Mouse (Mus musculus) hematopoietic stem cell, adult 5-6 weeks (primary cell): ENCODE results near the gene Ttc24. TPM values are rescaled to one million over a fixed set of nuclear protein-coding genes. Genes with fewer than 3 reads are reported as not detected.

Experiments used
- ATAC-seq, 2 experiments: fragments of 125-278 bp in 1 of 2; replicated peaks in 1 of 2; 2 replicates each; pipeline ENCODE4 v1.8.0; 2016 to 2017; ENCODE audit warnings: inconsistent platforms in 2 of 2, mild to moderate bottlenecking in 2 of 2, moderate number of reproducible peaks in 2 of 2, low read depth in 1 of 2, moderate TSS enrichment in 1 of 2; ENCODE audit not compliant: low FRiP score in 2 of 2, poor library complexity in 2 of 2, severe bottlenecking in 2 of 2, insufficient read depth in 1 of 2, low TSS enrichment in 1 of 2
- total RNA-seq: library from RNA; stranded (forward); fragments of 172-1452, 232-1000 nt; gene quantifications from 2 replicates; pipeline ENCODE4 v1.2.3, GENCODE M21; 2017

Gene Ttc24
- total RNA-seq, result not detected in 2 replicates

DNA sequence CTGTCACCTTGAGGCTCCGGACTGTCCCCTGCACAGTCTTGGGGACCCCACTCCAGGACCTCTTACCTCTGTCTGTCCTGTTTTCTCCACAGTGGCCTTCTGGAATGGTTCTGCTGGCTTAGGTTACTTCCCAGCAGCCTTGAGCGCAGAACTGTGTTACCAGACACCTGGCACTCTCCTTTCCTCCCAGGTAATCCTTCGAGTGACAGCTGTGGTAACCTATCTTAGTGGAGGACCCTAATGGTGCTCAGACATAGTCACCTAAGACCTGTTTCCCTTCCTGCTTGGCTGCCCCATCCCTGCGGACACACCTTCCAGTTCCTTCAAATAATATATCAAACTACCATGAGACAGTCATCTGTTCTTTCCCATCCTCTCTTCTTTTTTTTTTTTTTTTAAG lies at the start of gene Ttc24:
TSS of gene Ttc24 (minus strand) at position 101 of the 400 bp plus-strand sequence.
- no peak for ATAC-seq

DNA sequence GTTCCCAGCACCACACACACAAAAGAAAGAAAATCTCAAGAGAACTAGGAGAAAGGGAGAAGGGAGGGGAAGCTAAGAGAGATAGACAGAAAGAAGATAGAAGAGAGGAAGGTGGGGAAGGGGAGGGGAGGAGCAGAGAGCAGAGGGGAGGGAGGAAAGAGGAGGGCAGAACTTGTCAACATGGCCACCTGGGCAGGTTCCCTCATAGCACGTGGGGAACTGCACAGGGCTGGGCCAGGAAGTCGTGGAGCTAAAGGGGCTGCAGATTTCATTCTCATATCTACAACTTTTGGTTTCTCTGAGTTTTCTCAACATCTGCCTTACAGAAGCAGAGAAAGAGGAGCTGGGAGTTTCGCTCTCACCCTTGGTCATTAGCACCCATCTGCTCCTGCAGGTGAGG lies 49.5 kb upstream of the Ttc24 start:
- ATAC-seq, result no peak

DNA sequence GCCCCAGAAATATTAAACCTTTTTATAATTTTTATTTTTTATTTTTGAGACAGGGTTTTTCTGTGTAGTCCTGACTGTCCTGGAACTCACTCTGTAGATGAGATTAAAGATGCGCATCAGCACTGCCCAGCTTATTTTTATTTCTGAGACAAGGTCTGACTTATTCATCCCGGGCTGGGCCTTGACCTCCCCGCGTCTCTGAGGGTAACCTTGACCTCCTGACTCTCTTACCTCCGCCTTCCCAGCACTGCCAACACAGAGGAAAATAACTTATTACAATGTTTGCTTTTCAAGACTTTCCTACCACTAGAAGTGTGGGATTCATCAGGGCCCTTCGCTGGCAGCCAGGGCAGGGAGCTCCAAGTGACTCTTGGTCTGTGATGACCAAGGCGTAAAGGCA lies 48.1 kb upstream of the Ttc24 start:
- no peak for ATAC-seq

DNA sequence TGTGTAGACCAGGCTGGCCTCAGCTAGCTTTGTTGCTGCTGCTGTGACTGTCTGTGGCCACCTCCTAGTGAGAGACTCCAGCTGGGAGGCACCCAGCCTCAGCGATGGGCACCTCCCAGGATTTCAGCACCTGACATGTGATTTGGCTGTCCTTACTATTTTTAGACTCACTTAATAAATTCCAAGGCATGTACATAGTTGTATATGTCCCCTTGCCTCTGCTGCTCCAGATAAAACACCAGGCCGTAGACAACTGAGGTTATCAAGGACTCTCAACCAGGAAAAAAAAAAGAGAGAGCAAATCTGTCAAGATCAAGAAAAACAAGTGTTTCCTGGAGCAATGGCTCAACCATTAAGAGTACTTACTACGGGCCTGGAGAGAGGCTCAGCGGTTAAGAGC lies 47.1 kb upstream of the Ttc24 start:
- ATAC-seq, result no peak

DNA sequence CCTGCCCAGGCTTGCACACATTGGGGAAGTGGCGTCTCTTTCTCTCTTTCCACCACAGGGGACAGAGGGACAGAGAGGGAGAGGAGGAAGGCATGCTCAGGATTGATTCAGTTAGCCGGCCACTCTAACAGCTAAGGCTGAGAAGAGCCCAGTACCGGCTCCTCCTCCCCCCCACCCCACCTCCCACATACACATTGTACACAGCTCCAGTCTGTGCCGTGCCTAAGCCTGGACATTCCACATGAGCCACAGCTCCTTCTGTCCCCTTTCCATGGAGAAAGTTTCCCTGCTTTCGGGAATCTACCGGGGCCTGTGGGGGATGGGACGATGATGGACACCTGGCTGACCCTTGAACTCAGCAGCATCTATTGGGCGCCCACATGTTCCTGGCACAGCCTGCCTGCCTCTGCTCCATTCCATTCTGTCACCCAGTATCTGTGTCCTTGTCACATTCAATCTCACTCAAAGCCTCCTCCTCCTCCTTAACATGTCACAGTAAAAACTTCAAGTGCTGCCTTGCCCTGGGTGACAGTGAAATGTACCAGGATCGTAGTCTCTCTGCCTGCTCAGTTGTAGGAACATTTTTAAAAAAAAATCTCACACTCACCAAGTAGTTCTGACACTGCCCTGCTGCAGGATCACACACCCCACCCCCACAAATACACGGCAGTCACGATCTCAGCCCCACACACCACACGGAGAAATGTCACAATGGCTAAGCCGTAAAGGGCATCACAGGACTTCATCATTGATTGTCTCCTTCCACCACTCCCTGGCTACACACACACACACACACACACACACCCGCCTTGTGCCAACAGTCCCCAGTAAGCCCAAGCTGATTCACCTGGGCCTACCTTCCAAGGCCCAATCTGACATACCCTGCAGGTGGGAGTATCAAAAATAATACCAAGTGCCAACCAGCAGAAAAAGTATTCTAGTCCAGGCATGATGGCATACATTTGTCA lies 43.3 kb upstream of the Ttc24 start:
- no peak for ATAC-seq

DNA sequence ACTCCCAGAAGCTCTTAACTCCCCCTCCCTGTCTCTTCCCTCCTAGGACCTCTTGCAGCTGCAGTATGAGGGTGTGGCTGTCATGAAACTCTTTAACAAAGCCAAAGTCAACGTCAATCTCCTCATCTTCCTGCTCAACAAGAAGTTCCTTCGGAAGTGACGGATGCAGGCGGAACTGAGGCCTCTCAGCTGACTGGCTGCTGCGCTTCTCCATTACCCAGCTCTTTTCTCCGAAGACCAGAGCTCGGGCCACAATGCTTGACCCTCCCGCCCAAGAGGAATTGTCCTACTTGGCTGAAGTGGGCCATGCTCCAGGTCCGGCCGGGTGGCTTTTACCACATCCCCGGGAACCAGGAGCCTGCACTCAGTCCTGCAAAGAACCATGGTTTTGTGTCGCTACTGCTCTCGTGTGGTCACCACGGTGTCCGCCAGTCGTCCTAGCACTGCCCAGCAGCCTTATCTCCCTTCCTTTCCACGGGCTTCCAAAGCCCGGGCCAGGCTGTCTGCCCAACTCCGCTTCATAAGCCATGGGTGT lies 42.1 kb upstream of the Ttc24 start:
- ATAC-seq, result no peak

DNA sequence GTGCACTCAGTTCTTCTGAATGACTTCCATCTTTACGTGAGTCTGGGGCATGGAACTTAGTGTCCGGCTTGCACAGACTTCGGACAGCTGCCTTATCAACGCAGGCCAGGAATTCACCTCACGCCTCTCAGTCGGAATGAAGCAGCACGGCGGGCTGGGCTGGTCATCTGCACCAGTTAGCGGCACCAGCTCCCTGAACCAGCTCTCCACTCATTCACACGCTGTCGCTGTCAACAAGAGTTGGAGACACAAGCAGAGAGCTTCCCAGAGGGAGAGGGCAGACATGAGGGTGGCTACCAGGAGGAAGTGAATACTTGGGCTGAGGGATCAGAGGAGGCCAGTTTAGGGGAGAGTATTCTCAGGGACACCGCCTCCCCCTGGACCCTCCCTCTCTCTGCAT lies 36.3 kb upstream of the Ttc24 start:
- no peak for ATAC-seq

DNA sequence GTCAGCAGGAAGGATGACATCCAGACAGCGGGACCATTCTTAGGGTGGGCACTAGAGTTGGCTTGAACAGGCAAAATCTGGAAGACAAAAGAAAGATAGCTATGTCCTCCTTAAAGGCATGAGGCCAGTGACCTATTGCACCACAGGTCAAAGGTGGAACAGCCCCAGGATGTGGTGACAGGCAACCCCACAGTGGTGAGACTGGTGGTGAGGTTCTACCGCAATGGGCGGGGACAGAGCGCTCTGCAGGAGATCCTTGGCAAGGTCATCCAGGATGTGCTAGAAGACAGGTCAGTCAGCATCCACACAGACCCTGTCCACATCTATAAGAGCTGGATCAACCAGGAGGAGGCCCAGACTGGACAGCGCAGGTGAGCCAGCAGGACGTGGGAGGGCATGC lies 31.0 kb upstream of the Ttc24 start:
- no peak; a peak in 1 of 4 replicates for ATAC-seq

DNA sequence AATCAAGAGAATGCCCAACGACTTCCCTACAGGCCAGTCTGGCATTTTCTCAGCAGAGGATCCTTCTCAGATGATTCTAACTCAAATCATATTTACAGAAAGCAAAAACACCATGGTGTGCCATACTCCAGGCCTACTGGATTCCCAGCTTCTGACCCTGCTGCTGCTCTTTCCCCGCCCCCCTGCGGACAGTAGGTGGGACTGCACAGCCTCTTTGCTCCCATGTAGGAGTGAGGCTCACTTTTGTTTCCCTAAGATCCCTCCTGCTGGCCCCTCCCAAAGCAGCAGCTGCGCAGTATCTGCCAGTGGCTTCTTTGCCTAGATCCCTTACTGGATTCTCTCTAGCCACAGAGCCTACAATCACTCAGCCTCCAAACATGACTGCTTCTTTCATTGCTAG lies 28.0 kb upstream of the Ttc24 start:
- ATAC-seq, result no peak

DNA sequence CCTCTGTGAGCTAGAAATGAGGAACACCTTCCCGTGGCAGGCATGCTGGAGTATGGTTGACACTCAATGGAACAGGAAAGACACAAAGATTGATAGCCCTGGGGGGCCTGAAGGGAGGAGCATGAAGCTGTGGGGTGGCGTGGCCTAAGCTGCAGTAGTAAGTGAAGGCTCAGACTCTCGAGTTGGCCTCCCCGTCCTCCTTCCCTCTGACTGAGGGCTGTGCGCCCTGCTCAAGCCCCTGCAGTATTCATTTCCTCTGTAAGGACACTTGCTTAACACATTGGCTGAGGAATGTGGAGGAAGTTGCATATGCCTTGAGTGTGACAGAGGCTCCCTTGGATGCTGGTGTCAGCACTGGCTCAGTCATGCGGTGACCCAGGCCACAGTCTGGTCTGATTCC lies 24.5 kb upstream of the Ttc24 start:
- ATAC-seq, result peak; percentile 44 to 52; a peak in 3 of 4 replicates

DNA sequence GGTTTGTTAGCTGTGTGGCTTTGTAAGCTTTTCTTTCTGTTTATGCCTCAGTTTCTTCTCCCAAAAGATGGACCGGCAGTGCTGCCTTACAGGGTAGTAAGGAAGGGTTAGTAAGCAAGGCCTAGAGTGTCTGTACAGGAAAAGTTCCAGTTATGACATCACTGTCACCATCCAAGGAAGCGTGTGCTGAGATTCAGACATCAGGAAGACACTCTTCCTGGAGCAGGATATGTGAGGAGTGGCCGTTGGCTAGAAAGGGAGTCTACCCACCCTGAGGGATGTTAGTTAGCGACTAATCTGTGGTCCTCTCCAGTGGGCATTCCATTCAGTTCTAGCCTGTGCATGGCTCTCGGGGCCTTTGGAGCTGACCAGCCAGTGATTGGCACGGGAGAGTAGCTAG lies 24.1 kb upstream of the Ttc24 start:
- no peak for ATAC-seq

DNA sequence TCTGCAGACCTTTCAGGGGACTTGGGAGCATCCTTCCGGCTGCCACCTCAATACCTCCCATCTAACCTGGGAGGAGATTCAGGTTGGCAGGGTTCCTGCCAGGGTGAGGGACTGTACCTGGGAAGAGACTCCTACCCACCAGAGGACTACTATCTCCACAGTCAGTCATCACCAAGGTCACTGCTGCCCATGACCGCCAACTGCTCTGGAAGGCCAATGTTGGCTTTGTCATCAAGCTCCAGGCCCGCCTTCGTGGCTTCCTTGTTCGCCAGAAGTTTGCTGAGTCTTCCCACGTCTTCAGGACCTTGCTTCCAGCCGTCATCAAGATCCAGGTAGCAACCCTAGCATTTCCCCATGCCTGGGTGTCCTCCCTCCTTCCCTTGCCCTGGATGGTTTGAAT lies 23.6 kb upstream of the Ttc24 start:
- no peak for ATAC-seq

DNA sequence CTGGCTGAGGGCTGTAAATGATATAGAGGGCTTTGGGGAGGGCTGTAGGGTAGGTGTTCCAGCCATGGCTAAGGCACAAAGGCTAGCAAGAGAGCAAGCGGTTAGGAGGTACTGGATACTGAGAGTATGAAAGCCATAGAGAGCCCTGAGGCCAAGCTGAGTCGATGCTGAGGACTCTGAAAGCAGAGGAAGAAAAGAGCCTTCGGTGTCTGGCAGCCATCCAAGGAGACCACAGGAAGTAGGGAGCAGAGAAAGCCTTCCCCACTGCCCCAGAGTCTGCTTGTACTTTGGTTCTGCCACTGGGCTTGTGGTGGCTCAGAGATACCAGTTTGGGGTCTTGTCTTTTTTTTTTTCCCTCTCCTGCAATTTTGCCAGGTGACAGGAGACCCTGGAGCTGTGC lies 22.1 kb upstream of the Ttc24 start:
- peak in 1 of 2 experiments; percentile 52; a peak in 2 of 4 replicates for ATAC-seq

DNA sequence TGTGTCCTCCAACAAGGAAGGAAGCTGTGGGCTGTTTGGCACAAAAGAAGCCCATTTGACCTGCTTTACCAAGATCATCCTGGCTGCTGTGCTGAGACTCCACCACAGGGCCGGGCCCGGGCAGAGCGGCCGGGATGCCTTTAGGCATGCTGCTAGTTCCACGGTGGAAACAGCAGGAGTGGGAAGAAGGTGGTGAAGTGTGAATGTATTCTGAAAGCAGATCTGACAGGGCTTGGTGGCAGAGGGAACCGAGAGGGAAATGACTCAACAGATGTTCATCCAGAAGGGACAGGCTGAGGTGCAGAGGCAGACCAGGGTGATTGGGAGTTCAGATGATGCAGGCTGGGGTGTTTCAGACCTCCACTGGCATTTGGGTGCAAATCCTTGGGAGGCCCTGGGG lies 19.6 kb upstream of the Ttc24 start:
- peak; percentile 29 to 54 for ATAC-seq

DNA sequence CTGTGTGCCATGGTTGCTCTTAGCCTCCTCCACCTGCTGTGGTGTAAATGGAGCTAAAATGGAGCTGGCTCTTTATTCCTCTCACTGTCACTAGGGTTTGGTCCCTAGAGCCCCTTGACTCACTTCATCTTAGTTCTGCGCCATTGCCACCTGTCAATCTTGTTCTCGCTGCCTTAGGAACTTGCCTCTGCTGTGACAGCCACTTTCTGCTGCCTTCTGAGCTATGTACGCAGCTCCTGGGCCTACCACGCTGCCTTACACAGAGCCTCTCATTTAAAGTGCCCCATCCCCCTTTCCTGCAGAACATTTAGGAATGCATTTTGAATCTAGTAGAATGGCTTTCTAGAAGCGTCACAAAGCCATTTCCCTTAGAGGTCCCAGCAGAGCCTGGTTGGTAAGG lies 16.0 kb upstream of the Ttc24 start:
- ATAC-seq, result no peak

DNA sequence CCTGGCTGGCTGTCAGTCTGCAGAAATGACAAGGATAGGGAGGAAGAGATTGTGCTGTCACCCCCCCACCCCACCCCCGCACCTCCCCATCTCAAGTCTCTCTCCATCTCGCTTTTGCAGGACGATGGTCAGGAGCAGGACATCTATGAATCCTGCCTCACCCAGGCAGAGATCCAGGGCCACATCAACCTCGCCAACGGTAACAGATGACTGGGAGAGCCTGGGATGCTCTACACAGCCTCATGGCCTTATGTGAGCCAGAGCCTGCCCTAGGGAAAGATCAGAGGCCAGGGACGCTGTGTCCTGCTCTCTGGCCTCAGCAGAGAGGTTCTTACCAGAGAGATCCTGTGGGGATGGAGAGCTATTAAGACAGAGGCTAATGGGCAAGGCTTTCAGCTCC lies 12.5 kb upstream of the Ttc24 start:
- ATAC-seq, result no peak

DNA sequence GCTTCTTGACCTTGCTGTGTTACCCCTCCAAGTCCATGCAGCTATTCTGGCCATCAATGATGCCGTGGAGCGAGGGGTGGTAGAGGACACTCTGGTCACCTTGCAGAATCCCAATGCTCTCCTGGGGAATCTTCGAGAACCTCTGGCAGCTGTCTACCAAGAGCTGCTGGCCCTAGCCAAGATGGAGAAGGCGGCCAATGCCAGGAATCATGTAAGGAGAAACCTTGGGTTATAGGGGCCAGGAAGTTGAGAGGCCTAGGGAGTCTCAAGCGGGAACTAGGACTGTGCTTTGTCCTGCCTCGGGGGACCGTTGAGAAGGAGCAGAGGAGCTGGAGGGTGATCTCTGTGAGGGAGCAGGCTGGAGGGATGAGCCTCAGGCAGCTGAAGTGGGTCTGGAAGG lies 12.0 kb upstream of the Ttc24 start:
- ATAC-seq, result no peak

DNA sequence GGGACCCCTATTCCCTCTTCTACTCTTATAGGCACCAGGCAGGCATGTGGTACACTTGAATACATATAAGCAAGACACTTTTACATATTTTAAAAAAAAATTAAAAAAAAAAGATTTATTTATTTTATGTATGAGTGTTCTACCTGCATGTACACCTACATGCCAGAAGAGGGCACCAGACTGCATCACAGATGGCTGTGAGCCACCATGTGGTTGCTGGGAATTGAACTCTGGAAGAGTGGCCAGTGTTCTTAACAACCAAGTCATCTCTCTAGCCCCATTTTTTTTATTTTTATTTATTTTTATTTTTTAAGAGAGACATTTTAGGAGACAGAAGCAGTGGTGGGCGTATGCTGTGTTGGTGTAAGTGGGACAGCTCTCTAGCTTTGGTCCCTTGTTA lies 9.6 kb upstream of the Ttc24 start:
- ATAC-seq, result no peak

DNA sequence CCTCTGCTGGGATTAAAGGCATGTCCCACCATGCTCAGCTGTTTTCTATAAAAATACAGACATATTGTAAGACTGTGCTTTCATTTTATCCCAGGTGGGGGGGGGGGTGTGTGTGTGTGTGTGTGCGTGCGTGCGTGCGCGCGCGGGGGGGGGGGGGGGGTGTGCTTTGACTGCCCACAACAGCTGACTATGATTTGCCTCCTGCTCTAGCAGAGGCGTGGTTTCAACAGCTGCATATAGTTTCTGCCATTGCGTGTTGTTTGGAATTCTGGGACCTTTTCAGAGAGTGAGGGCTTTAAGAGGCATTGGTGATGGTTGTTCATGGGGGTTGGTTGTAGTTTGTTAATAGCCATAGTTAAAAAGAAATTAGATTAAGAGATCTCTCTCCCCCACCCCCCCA lies 7.4 kb upstream of the Ttc24 start:
- ATAC-seq, result no peak
